Mouse (Mus musculus) liver, embryonic 14.5 days (tissue): ENCODE data around the gene Bsnd.

Experiments
- CTCF ChIP-seq: IDR thresholded peaks from 2 replicates; pipeline ENCODE4 v1.5.1; 2016; ENCODE audit warnings: antibody characterized with exemption, low read depth, control low read depth
- EP300 ChIP-seq: IDR thresholded peaks from 2 replicates; pipeline ENCODE4 v1.6.1; 2016; ENCODE audit warnings: antibody characterized with exemption, low read depth

DNA sequence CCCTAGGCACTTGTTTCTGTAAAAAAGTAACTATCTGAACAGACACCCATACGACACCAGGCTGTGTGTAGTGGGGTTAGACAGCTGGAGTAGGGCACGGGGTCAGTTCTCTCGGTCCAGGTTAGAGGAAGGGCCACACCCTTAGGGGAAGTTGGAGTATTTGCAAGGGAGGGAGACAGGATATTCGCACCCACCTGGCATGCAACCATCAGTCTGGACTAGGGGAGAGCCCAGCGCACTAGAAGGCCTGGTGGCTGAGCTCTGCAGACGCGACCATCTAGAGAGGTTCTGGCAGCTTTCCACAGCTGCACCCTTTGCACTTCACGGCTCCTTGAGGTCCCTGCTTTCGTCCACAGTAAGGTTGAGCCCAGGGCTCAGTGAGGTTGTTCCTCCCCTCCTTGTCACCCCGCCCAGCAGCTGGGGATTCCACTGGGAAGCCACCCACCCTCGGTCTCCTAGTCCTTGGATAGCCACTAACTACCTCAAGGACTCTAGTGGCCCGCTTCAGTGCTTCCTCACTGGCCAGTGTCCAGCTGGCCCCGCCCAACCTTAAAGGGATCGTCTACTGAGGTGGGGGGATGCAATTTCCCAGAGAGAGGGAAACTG, 13.5 kb upstream of the Bsnd start:
- TF ChIP-seq CTCF (no peak), EP300 (no peak)
